Mouse (Mus musculus): ENCODE measurements at regions not wholly inside any gene's neighbourhood (a gene's known extent, or its start where the extent isn't known, plus 50 kb on each side); places are given as distances from the start of the nearest gene placed in this dataset.

GRCm38 (mm10) chr15:24468239-24468638 is 945.3 kb downstream of the Basp1 start:
- H3K27ac ChIP-seq, result no peak overlapping the region

GRCm38 (mm10) chr15:24457726-24458125 is 955.8 kb downstream of the Basp1 start:
- WGBS, result 88% methylated on average over 1 of the region's 1 CpGs
- no peak for TF ChIP-seq EP300 (IDR thresholded peaks at IDR 0.05; ENCODE audit: insufficient read depth, low read depth, low read length)
- TF ChIP-seq CTCF (IDR thresholded peaks at IDR 0.05), result no peak
- TF ChIP-seq POLR2A (IDR thresholded peaks at IDR 0.05; ENCODE audit: insufficient read depth, low read depth, low read length), result no peak
- no peaks in the 10 kb centered on the region for H3K4me1 ChIP-seq (ENCODE audit: control insufficient read depth, insufficient read depth, low read length)

More at GRCm38 (mm10) chr15:24468239-24468638, 945.3 kb downstream of the Basp1 start:
- 56% methylated on average over 1 of the region's 1 CpGs for WGBS
- H3K9ac ChIP-seq (ENCODE audit: low read depth, low read length), result no peak overlapping the region
- intact Hi-C loops (cut with DNase I), result no loop called here
- H3K27me3 ChIP-seq (ENCODE audit: control insufficient read depth, insufficient read depth, low read length), result no peaks in the 10 kb centered on the region
- H3K79me2 ChIP-seq (replicated peaks; ENCODE audit: control insufficient read depth, insufficient read depth, low read length), result no peaks in the 10 kb centered on the region
- no peak for TF ChIP-seq CTCF (IDR thresholded peaks at IDR 0.05)
- H3K4me1 ChIP-seq (ENCODE audit: control insufficient read depth, insufficient read depth, low read length), result no peaks in the 10 kb centered on the region
- no peak overlapping the region for H3K4me3 ChIP-seq
- no peaks in the 10 kb centered on the region for H3K36me3 ChIP-seq (ENCODE audit: control insufficient read depth, insufficient read depth, low read length)
- no peak for DNase-seq

GRCm38 (mm10) chr15:24433083-24433482 is 980.5 kb downstream of the Basp1 start:
- Histone ChIP-seq H3K4me3 (no peak overlapping the region), H3K36me3 (ENCODE audit: control insufficient read depth, insufficient read depth, low read length) (no peaks in the 10 kb centered on the region), H3K79me2 (replicated peaks; ENCODE audit: control insufficient read depth, insufficient read depth, low read length) (no peaks in the 10 kb centered on the region), H3K4me1 (ENCODE audit: control insufficient read depth, insufficient read depth, low read length) (no peaks in the 10 kb centered on the region), H3K27me3 (ENCODE audit: control insufficient read depth, insufficient read depth, low read length) (no peaks in the 10 kb centered on the region), H3K9ac (ENCODE audit: low read depth, low read length) (no peak overlapping the region), H3K27ac (no peak overlapping the region)
- 54% methylated on average over 1 of the region's 1 CpGs for WGBS
- intact Hi-C loops (cut with DNase I), result no loop called here
- TF ChIP-seq POLR2A (IDR thresholded peaks at IDR 0.05; ENCODE audit: insufficient read depth, low read depth, low read length) (no peak), CTCF (IDR thresholded peaks at IDR 0.05) (no peak), EP300 (IDR thresholded peaks at IDR 0.05; ENCODE audit: insufficient read depth, low read depth, low read length) (no peak)
- DNase-seq, result no peak

More at GRCm38 (mm10) chr15:24457726-24458125, 955.8 kb downstream of the Basp1 start:
- intact Hi-C loops (cut with DNase I), result no loop called here
- H3K36me3 ChIP-seq (ENCODE audit: control insufficient read depth, insufficient read depth, low read length), result no peaks in the 10 kb centered on the region
- H3K9ac ChIP-seq (ENCODE audit: low read depth, low read length), result no peak overlapping the region
- no peaks in the 10 kb centered on the region for H3K79me2 ChIP-seq (replicated peaks; ENCODE audit: control insufficient read depth, insufficient read depth, low read length)
- no peaks in the 10 kb centered on the region for H3K27me3 ChIP-seq (ENCODE audit: control insufficient read depth, insufficient read depth, low read length)
- H3K27ac ChIP-seq, result no peak overlapping the region
- DNase-seq, result no peak
- H3K4me3 ChIP-seq, result no peak overlapping the region

GRCm38 (mm10) chr15:24429154-24429553 is 984.4 kb downstream of the Basp1 start:
- TF ChIP-seq EP300 (IDR thresholded peaks at IDR 0.05; ENCODE audit: insufficient read depth, low read depth, low read length) (no peak), CTCF (IDR thresholded peaks at IDR 0.05) (no peak), POLR2A (IDR thresholded peaks at IDR 0.05; ENCODE audit: insufficient read depth, low read depth, low read length) (no peak)
- Histone ChIP-seq H3K36me3 (ENCODE audit: control insufficient read depth, insufficient read depth, low read length) (no peaks in the 10 kb centered on the region), H3K4me3 (no peak overlapping the region), H3K27ac (no peak overlapping the region), H3K27me3 (ENCODE audit: control insufficient read depth, insufficient read depth, low read length) (no peaks in the 10 kb centered on the region), H3K4me1 (ENCODE audit: control insufficient read depth, insufficient read depth, low read length) (no peaks in the 10 kb centered on the region), H3K9ac (ENCODE audit: low read depth, low read length) (no peak overlapping the region), H3K79me2 (replicated peaks; ENCODE audit: control insufficient read depth, insufficient read depth, low read length) (no peaks in the 10 kb centered on the region)
- intact Hi-C loops (cut with DNase I), result no loop called here
- WGBS, result 73% methylated on average over 5 of the region's 5 CpGs
- DNase-seq, result no peak

GRCm38 (mm10) chr15:24422333-24422942 is 991.1 kb downstream of the Basp1 start:
- 38% methylated on average over 2 of the region's 2 CpGs for WGBS
- no peak for DNase-seq
- no peaks in the 10 kb centered on the region for H3K79me2 ChIP-seq (replicated peaks; ENCODE audit: control insufficient read depth, insufficient read depth, low read length)
- H3K27ac ChIP-seq, result no peak overlapping the region
- TF ChIP-seq CTCF (IDR thresholded peaks at IDR 0.05) (no peak), EP300 (IDR thresholded peaks at IDR 0.05; ENCODE audit: insufficient read depth, low read depth, low read length) (no peak), POLR2A (IDR thresholded peaks at IDR 0.05; ENCODE audit: insufficient read depth, low read depth, low read length) (no peak)
- no peak overlapping the region for H3K4me3 ChIP-seq
- no peaks in the 10 kb centered on the region for H3K4me1 ChIP-seq (ENCODE audit: control insufficient read depth, insufficient read depth, low read length)
- H3K27me3 ChIP-seq (ENCODE audit: control insufficient read depth, insufficient read depth, low read length), result peaks cover 1% of the 10 kb centered on the region; the same call in 1 of the 2 replicates
- intact Hi-C loops (cut with DNase I), result no loop called here
- no peak overlapping the region for H3K9ac ChIP-seq (ENCODE audit: low read depth, low read length)
- H3K36me3 ChIP-seq (ENCODE audit: control insufficient read depth, insufficient read depth, low read length), result no peaks in the 10 kb centered on the region

GRCm38 (mm10) chr15:24419736-24420135 is 993.8 kb downstream of the Basp1 start:
- Histone ChIP-seq H3K27ac (no peak overlapping the region), H3K36me3 (ENCODE audit: control insufficient read depth, insufficient read depth, low read length) (no peaks in the 10 kb centered on the region), H3K79me2 (replicated peaks; ENCODE audit: control insufficient read depth, insufficient read depth, low read length) (no peaks in the 10 kb centered on the region), H3K9ac (ENCODE audit: low read depth, low read length) (no peak overlapping the region), H3K27me3 (ENCODE audit: control insufficient read depth, insufficient read depth, low read length) (peaks cover 1% of the 10 kb centered on the region; the same call in 1 of the 2 replicates), H3K4me3 (no peak overlapping the region), H3K4me1 (ENCODE audit: control insufficient read depth, insufficient read depth, low read length) (no peaks in the 10 kb centered on the region)
- intact Hi-C loops (cut with DNase I), result no loop called here
- 42% methylated on average over 1 of the region's 1 CpGs for WGBS
- no peak for DNase-seq
- TF ChIP-seq CTCF (IDR thresholded peaks at IDR 0.05) (no peak), EP300 (IDR thresholded peaks at IDR 0.05; ENCODE audit: insufficient read depth, low read depth, low read length) (no peak), POLR2A (IDR thresholded peaks at IDR 0.05; ENCODE audit: insufficient read depth, low read depth, low read length) (no peak)
